Mouse (Mus musculus): ENCODE measurements around the gene Mgp. TPM values are rescaled to one million over a fixed set of nuclear protein-coding genes. Genes with fewer than 3 reads are reported as not detected.

Gene Mgp
- polyA plus RNA-seq, 1 experiment from 2014 or later: 12.2 TPM

Other genes with a start within 250 kb of the Mgp start
- 1.3 and 1.5 TPM in 2 replicates for gene Plbd1, start 213.9 kb downstream of the Mgp start, polyA plus RNA-seq (2015; fragmentation: Nextera tagmentation; extraction: Ambion mirVana)
- 0.17 and 0.22 TPM in 2 replicates for gene Gucy2c, start 94.1 kb downstream of the Mgp start, polyA plus RNA-seq (2015; fragmentation: Nextera tagmentation; extraction: Ambion mirVana)
- 0.43 and 0.52 TPM in 2 replicates for gene Hist4h4, start 71.4 kb downstream of the Mgp start, polyA plus RNA-seq (2015; fragmentation: Nextera tagmentation; extraction: Ambion mirVana)
- 106 and 109 TPM in 2 replicates for gene H2afj, start 67.6 kb downstream of the Mgp start, polyA plus RNA-seq (2015; fragmentation: Nextera tagmentation; extraction: Ambion mirVana)
- gene BC049715, start 48.2 kb downstream of the Mgp start, polyA plus RNA-seq (2015; fragmentation: Nextera tagmentation; extraction: Ambion mirVana): 1.2 and 1.3 TPM in 2 replicates
- gene Wbp11, start 47.6 kb downstream of the Mgp start, polyA plus RNA-seq (2015; fragmentation: Nextera tagmentation; extraction: Ambion mirVana): 72.3 and 78.4 TPM in 2 replicates
- 1.4 and 1.8 TPM in 2 replicates for gene Smco3, start 40.4 kb downstream of the Mgp start, polyA plus RNA-seq (2015; fragmentation: Nextera tagmentation; extraction: Ambion mirVana)
- 0.09 and 0.46 TPM in 2 replicates for gene Art4, start 18.1 kb downstream of the Mgp start, polyA plus RNA-seq (2015; fragmentation: Nextera tagmentation; extraction: Ambion mirVana)
- gene Erp27, start 46.4 kb upstream of the Mgp start, polyA plus RNA-seq (2015; fragmentation: Nextera tagmentation; extraction: Ambion mirVana): not detected in 2 replicates
- gene Pde6h, start 48.0 kb upstream of the Mgp start, polyA plus RNA-seq (2015; fragmentation: Nextera tagmentation; extraction: Ambion mirVana): 0.07 and 1.1 TPM in 2 replicates
- 14.0 and 16.7 TPM in 2 replicates for gene Arhgdib, start 66.1 kb upstream of the Mgp start, polyA plus RNA-seq (2015; fragmentation: Nextera tagmentation; extraction: Ambion mirVana)

All from hindbrain, embryonic 15.5 days (tissue).